Mouse (Mus musculus): ENCODE results near the gene Sec14l3. TPM values are rescaled to one million over a fixed set of nuclear protein-coding genes. Genes with fewer than 3 reads are reported as not detected.

Sec14l3 gene
- total and polyA plus RNA-seq, 2 experiments from 2014 or later: 0.20 TPM; not detected in 1

DNA sequence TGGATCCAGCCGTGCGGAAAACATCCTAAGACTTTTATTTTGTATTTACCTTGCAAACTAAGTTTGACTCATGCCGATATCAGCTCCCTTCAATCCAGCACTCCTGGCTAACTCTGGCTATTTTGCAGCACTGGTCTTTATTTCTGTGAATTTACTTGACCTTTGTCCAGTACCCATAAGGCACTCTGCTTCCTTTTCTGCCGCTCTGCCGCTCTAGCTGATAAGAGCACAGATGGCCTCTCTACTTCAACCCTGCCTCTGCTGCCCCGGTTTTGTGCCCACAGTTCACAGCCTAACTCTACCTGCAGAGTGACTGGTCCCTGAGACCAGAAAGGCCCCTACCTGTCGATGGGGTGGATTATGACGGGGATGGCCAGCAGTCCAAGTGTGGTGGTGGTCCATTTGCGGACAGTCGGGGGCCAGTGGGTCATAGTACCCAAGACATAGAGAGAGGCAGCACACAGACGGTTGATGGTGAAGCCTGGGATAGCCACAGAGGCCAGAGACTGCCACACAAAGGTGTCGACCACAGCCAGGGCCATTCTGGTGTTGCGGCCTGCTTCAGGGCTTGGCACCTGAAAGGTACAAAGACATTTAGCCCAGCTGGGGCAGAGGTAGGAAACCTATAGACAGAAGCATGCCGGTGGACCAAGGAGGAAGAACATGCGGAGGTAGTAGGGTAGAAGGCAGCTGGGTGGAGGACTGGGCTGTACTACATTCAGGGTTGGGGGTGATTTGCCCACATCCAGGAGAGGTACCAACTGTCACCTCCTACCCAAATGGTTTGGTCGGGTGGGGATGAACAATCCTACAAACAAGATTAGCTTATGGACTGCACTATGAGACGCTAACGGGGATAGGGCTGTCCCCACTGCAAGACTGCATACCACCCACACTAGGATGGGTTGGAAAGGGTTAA lies 29.1 kb downstream of the Sec14l3 start:
- Histone ChIP-seq H3K4me2 (ENCODE audit: low read depth, low read length) (peak overlapping the region; percentile 71; the same call in 1 of the 2 replicates), H3K27me3 (ENCODE audit: control insufficient read depth, insufficient read depth, low read length) (no peaks in the 10 kb centered on the region), H3K4me1 (ENCODE audit: control insufficient read depth, insufficient read depth) (peaks cover 12% of the 10 kb centered on the region), H3K4me3 (ENCODE audit: low read depth, low read length) (no peak overlapping the region), H3K27ac (ENCODE audit: low read depth) (no peak overlapping the region), H3K36me3 (replicated peaks; ENCODE audit: control insufficient read depth, insufficient read depth, low read length) (peaks cover 20% of the 10 kb centered on the region), H3K9ac (replicated peaks; ENCODE audit: low read depth, low read length) (no peak overlapping the region), H3K9me3 (replicated peaks; ENCODE audit: control insufficient read depth, low read length) (peaks cover 8% of the 10 kb centered on the region)
- no peak for DNase-seq (ENCODE audit: low spot score)
- 71% methylated on average over 18 of the region's 18 CpGs for WGBS
- TF ChIP-seq EP300 (IDR thresholded peaks at IDR 0.05; ENCODE audit: low read depth): no peak
- no peak for TF ChIP-seq CTCF (IDR thresholded peaks at IDR 0.05; ENCODE audit: low read depth)
- ATAC-seq (ENCODE audit: insufficient read depth, low read depth): no peak

DNA sequence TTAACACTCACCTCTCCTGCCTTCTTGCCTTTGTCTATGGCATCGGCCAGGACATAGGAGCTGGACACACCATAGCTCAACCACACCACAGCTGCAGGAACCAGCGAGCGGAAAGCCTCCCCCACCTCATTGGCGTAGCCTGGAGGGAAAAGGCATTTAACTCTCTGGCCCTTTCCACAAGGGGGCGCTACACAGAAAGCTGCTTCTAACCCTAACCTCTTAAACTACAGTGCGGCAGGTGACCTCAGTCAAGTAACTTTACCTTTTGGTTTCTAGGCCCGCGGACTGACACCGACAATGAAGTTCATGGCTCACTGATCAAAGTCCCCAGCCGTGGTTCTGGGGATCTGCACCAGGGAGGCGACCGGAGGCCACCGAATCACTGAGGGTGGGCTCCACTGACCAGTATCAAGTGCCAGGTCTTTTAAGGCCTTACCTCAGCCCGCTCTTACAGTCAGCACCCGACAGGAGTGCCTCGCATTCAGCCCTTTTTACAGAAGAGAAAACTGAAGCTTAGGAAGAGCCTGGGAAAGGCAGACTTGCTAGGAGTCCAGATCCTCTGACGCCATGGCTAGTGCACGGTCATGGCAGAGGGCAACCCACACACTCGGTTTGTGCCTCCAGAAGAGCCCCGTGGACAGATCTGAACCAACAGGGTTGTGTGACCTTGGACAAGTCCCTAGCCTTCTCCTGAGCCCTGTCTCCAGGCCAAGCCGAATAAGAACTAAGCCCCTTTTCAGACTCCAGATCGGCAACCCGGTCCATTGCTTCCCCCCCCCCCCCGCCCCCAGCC lies 29.9 kb downstream of the Sec14l3 start:
- Histone ChIP-seq H3K9me3 (replicated peaks; ENCODE audit: control insufficient read depth, low read length) (peaks cover 8% of the 10 kb centered on the region), H3K4me3 (ENCODE audit: low read depth, low read length) (peak overlapping the region; percentile 59), H3K4me1 (ENCODE audit: control insufficient read depth, insufficient read depth) (peaks cover 12% of the 10 kb centered on the region), H3K4me2 (ENCODE audit: low read depth, low read length) (peak overlapping the region; percentile 71), H3K9ac (replicated peaks; ENCODE audit: low read depth, low read length) (peak overlapping the region; percentile 59), H3K36me3 (replicated peaks; ENCODE audit: control insufficient read depth, insufficient read depth, low read length) (peaks cover 20% of the 10 kb centered on the region), H3K27ac (ENCODE audit: low read depth) (peak overlapping the region; percentile 89), H3K27me3 (ENCODE audit: control insufficient read depth, insufficient read depth, low read length) (no peaks in the 10 kb centered on the region)
- TF ChIP-seq CTCF (IDR thresholded peaks at IDR 0.05; ENCODE audit: low read depth): peak; percentile 72
- no peak for TF ChIP-seq EP300 (IDR thresholded peaks at IDR 0.05; ENCODE audit: low read depth)
- peak; percentile 52 for DNase-seq (ENCODE audit: low spot score)
- 8% methylated on average over 23 of the region's 24 CpGs for WGBS
- ATAC-seq (ENCODE audit: insufficient read depth, low read depth): no peak

DNA sequence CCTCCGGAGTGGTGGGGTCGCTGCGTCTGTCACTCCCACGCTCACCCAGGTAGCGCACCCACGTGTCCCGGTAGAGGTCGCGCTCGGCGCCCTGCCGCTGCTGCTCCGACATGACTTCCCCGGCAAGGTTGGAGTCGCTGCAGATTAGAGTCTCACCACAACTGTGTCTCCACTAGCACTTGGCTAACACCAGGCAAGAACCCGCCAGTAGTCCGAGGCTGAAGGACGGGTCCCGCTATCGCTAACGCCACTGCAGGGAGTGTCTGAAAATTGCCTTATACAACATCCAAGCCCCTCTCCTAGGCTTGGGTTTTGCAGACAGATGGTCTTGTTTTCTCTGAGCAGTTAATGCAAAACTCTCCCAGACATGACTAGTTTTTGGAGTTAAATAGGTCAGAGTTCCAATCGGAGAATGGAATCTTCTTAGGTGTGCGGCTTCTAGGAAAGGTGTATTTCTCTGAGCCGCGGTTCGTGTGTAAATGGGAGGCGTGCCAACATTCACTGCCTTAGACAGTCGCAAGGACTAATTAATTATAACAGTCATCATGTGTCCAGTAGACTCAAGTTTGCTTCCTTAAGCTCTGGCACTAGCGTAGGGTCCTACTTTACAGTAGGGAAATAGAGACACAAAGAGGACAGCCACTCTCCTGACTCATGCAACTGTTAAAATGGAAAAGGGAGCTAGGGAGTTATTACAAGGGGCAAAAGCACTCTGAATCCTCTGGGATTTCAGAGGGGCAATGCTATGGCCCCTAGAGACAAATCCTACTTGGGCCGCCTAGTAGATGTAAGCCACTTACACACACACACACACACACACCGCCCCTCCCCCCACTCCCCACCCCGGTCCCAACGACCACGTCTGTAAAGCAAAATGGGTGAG lies 30.8 kb downstream of the Sec14l3 start, which contains the start of gene Mtfp1:
Gene Mtfp1, minus strand, starts transcription at position 275 of the 883 bp plus-strand sequence.
- peak within 1 kb of the TSS; percentile 89 for H3K27ac ChIP-seq (ENCODE audit: low read depth)
- peak; percentile 80 for DNase-seq (ENCODE audit: low spot score)
- H3K9me3 ChIP-seq (replicated peaks; ENCODE audit: control insufficient read depth, low read length): peaks cover 8% of the 10 kb centered on the region
- peak within 1 kb of the TSS; percentile 59 for H3K4me3 ChIP-seq (ENCODE audit: low read depth, low read length)
- no peaks in the 10 kb centered on the region for H3K27me3 ChIP-seq (ENCODE audit: control insufficient read depth, insufficient read depth, low read length)
- H3K4me1 ChIP-seq (ENCODE audit: control insufficient read depth, insufficient read depth): peaks cover 12% of the 10 kb centered on the region
- H3K4me2 ChIP-seq (ENCODE audit: low read depth, low read length): peak within 1 kb of the TSS; percentile 71
- TF ChIP-seq EP300 (IDR thresholded peaks at IDR 0.05; ENCODE audit: low read depth) (no peak), CTCF (IDR thresholded peaks at IDR 0.05; ENCODE audit: low read depth) (no peak)
- peak within 1 kb of the TSS; percentile 59 for H3K9ac ChIP-seq (replicated peaks; ENCODE audit: low read depth, low read length)
- H3K36me3 ChIP-seq (replicated peaks; ENCODE audit: control insufficient read depth, insufficient read depth, low read length): peaks cover 20% of the 10 kb centered on the region
- 7% methylated on average over 30 of the region's 34 CpGs for WGBS
- peak; percentile 16 for ATAC-seq (ENCODE audit: insufficient read depth, low read depth)

DNA sequence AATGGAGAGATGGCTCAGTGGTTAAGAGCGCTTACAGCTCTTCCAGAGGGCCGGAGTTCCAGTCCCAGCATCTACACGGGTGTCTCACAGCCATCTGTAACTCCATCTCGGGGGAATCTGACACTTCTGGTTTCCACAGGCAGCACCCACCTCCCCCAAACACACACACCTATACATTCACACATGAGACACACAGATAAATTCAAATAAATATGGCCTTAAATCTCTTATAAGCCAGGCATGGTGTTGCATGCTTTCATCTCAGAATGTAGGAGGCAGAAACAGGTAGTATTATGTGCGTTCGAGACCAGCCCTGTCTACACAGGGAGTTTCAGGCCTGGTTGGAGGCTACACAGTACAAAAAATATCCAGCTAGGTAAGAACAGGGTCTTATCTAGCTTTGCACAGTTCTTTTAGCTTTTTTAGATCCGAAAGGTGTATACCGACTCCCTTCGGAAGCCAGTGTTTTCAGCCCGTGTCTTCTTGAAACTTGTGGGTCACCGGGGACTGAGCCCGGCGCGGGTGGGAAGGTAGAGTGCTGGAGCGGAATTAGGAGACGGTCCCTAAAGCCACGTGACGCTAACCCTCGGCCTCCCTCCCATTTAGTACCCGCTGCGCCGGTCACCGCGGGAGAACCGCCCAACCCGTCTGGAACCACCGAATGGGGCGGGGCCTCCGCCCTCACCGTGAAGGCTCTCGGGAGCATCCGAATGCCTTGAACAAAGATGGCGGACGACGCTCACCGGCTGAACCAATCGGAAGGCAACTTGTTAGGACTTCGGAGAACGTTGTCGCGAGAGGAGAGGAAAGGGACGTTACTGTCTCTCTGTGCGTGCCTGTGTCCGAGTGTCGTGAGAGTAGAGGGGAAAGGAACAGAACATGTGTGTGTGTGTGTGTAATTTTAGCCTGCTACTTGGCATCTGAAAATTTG lies 31.7 kb downstream of the Sec14l3 start:
- H3K27me3 ChIP-seq (ENCODE audit: control insufficient read depth, insufficient read depth, low read length): no peaks in the 10 kb centered on the region
- H3K9ac ChIP-seq (replicated peaks; ENCODE audit: low read depth, low read length): peak overlapping the region; percentile 54
- H3K4me2 ChIP-seq (ENCODE audit: low read depth, low read length): peak overlapping the region; percentile 71
- H3K36me3 ChIP-seq (replicated peaks; ENCODE audit: control insufficient read depth, insufficient read depth, low read length): peaks cover 15% of the 10 kb centered on the region
- TF ChIP-seq CTCF (IDR thresholded peaks at IDR 0.05; ENCODE audit: low read depth) (no peak), EP300 (IDR thresholded peaks at IDR 0.05; ENCODE audit: low read depth) (no peak)
- 3% methylated on average over 45 of the region's 45 CpGs for WGBS
- DNase-seq (ENCODE audit: low spot score) (peak; percentile 99), ATAC-seq (ENCODE audit: insufficient read depth, low read depth) (peak; percentile 96)
- H3K4me3 ChIP-seq (ENCODE audit: low read depth, low read length): peak overlapping the region; percentile 59
- H3K9me3 ChIP-seq (replicated peaks; ENCODE audit: control insufficient read depth, low read length): peaks cover under 1% of the 10 kb centered on the region; the same call in 1 of the 2 replicates
- peaks cover 12% of the 10 kb centered on the region for H3K4me1 ChIP-seq (ENCODE audit: control insufficient read depth, insufficient read depth)
- peak overlapping the region; percentile 89 for H3K27ac ChIP-seq (ENCODE audit: low read depth)
